Mouse (Mus musculus) kidney, embryonic 16.5 days (tissue): ENCODE measurements around the gene Ssbp4. TPM values are rescaled to one million over a fixed set of nuclear protein-coding genes. Genes with fewer than 3 reads are reported as not detected.
"Not testable (repeated sequence)": the region's sequence is repeated elsewhere in the genome, so short reads cannot be mapped to it uniquely, and the experiment has no call there.

ENCODE experiments used
- ATAC-seq: fragments of 200-750 bp; cut with Nextera tagmentation; 2 replicates; pipeline ENCODE4 v1.8.0; 2017; ENCODE audit warnings: moderate TSS enrichment; ENCODE audit not compliant: low FRiP score, low TSS enrichment
- H3K27ac ChIP-seq: fragments of 300-500 bp; sonication (generic); 2 replicates; pipeline ENCODE4 v1.5.1; 2014; ENCODE audit warnings: low read length
- H3K27me3 ChIP-seq: fragments of 300-500 bp; sonication (generic); 2 replicates; pipeline ENCODE4 v1.6.1; 2014; ENCODE audit warnings: low read length, control low read depth, mixed read lengths; ENCODE audit not compliant: insufficient read depth
- H3K36me3 ChIP-seq: fragments of 300-500 bp; sonication (generic); 2 replicates; pipeline ENCODE4 v1.6.1; 2014; ENCODE audit warnings: low read length, control low read depth, mixed read lengths; ENCODE audit not compliant: insufficient read depth
- H3K4me1 ChIP-seq: fragments of 300-500 bp; sonication (generic); 2 replicates; pipeline ENCODE4 v1.6.1; 2014; ENCODE audit warnings: low read length, control low read depth, mixed read lengths; ENCODE audit not compliant: insufficient read depth
- H3K4me2 ChIP-seq: fragments of 300-500 bp; sonication (generic); replicated peaks from 2 replicates; pipeline ENCODE4 v1.6.1; 2014; ENCODE audit warnings: low read depth, low read length
- H3K4me3 ChIP-seq: fragments of 300-500 bp; sonication (generic); 2 replicates; pipeline ENCODE4 v1.5.1; 2014; ENCODE audit warnings: mild to moderate bottlenecking, low read length
- H3K9ac ChIP-seq: fragments of 300-500 bp; sonication (generic); replicated peaks from 2 replicates; pipeline ENCODE4 v1.6.1; 2014; ENCODE audit warnings: low read length
- H3K9me3 ChIP-seq: fragments of 300-500 bp; sonication (generic); 2 replicates; pipeline ENCODE4 v1.6.1; 2016; ENCODE audit warnings: low read length, control low read depth
- WGBS: fragments of 180-500 bp; shearing (Covaris S2); extraction: QIAGEN DNeasy Blood & Tissue Kit; methylation state at CpG from one replicate; pipeline ENCODE4 v1.1.7; 2014; 5-methylcytosine and 5-hydroxymethylcytosine counted together
- polyA plus RNA-seq: library from polyadenylated mRNA; unstranded; fragments of >200 nt; fragmentation: Nextera tagmentation; extraction: Ambion mirVana; gene quantifications from 2 replicates; pipeline ENCODE4 v1.2.1, GENCODE M21; 2015

Ssbp4 gene
- polyA plus RNA-seq, 1 experiment from 2014 or later, result 133 TPM

- H3K9ac ChIP-seq, result no peak overlapping the region
- no peaks in the 10 kb centered on the region for H3K9me3 ChIP-seq
- no peaks in the 10 kb centered on the region for H3K27me3 ChIP-seq
- 86% methylated on average over 18 of the region's 18 CpGs for WGBS
- H3K4me2 ChIP-seq, result no peak overlapping the region
- H3K4me3 ChIP-seq, result no peak overlapping the region
- H3K36me3 ChIP-seq, result peaks cover 20% of the 10 kb centered on the region
- H3K4me1 ChIP-seq, result peaks cover 73% of the 10 kb centered on the region
- no peak overlapping the region for H3K27ac ChIP-seq
- ATAC-seq, result no peak
Measured at GRCm38 (mm10) chr8:70596216-70596615, 12.5 kb downstream of the Ssbp4 start.

GRCm38 (mm10) chr8:70595811-70596210 lies 12.9 kb downstream of the Ssbp4 start:
- Histone ChIP-seq H3K9ac (peak overlapping the region; percentile 76; the same call in 1 of the 2 replicates), H3K9me3 (no peaks in the 10 kb centered on the region), H3K27me3 (no peaks in the 10 kb centered on the region), H3K4me1 (peaks cover 69% of the 10 kb centered on the region), H3K4me3 (no peak overlapping the region), H3K36me3 (peaks cover 22% of the 10 kb centered on the region), H3K27ac (no peak overlapping the region), H3K4me2 (peak overlapping the region; percentile 99; the same call in 1 of the 2 replicates)
- WGBS, result 92% methylated on average over 12 of the region's 12 CpGs
- ATAC-seq, result no peak

DNA sequence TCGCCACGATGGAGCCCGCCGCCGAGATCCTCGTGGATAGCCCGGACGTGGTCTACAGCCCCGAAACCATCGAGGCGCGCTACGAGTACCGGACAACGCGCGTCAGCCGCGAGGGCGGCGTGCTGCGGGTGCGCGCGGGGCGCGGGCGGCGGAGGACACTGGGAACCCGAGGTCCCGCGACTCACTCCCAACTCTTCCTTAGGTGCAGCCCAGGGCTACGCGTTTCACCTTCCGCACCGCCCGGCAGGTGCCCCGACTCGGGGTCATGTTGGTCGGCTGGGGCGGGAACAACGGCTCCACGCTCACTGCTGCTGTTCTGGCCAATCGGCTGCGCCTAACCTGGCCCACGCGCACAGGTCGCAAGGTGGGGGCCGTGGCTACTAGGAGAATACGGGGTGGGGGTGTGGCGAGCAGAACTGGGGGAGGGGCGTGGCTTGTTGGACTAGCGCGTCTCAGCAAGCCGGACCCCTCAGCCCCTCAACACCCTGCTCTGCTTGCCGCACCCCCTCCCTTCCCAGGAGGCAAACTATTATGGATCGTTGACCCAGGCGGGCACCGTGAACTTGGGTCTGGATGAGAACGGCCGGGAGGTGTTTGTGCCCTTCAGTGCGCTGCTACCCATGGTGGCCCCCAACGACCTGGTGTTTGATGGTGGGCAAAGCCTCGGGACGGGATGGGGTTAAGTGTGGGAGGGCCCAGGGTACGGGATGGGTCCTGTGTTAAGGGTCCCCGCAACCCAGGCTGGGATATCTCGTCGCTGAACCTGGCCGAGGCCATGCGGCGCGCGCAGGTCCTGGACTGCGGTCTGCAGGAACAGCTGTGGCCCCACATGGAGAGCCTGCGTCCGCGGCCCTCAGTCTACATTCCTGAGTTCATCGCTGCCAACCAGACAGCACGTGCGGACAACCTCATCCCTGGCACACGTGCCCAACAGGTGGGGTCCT lies 13.8 kb downstream of the Ssbp4 start:
- peak overlapping the region; percentile 82 for H3K27ac ChIP-seq
- peaks cover 60% of the 10 kb centered on the region for H3K4me1 ChIP-seq
- peaks cover 31% of the 10 kb centered on the region for H3K36me3 ChIP-seq
- peak overlapping the region; percentile 68 for H3K4me3 ChIP-seq
- H3K27me3 ChIP-seq, result no peaks in the 10 kb centered on the region
- peak overlapping the region; percentile 99 for H3K4me2 ChIP-seq
- ATAC-seq, result peak; percentile 1; the same call in 1 of the 2 replicates
- no peaks in the 10 kb centered on the region for H3K9me3 ChIP-seq
- 11% methylated on average over 81 of the region's 82 CpGs for WGBS
- peak overlapping the region; percentile 76 for H3K9ac ChIP-seq

GRCm38 (mm10) chr8:70593961-70594609 lies 14.6 kb downstream of the Ssbp4 start, which contains the start of gene Isyna1:
Gene Isyna1 (plus strand): TSS chr8:70594373.
- Histone ChIP-seq H3K27ac (peak within 1 kb of the TSS; percentile 82), H3K27me3 (no peaks in the 10 kb centered on the region), H3K36me3 (peaks cover 33% of the 10 kb centered on the region), H3K4me2 (peak within 1 kb of the TSS; percentile 99), H3K9ac (peak within 1 kb of the TSS; percentile 76), H3K9me3 (no peaks in the 10 kb centered on the region), H3K4me3 (peak within 1 kb of the TSS; percentile 68), H3K4me1 (peaks cover 53% of the 10 kb centered on the region)
- peak; percentile 91 for ATAC-seq
- under 1% methylated on average over 39 of the region's 40 CpGs for WGBS

DNA sequence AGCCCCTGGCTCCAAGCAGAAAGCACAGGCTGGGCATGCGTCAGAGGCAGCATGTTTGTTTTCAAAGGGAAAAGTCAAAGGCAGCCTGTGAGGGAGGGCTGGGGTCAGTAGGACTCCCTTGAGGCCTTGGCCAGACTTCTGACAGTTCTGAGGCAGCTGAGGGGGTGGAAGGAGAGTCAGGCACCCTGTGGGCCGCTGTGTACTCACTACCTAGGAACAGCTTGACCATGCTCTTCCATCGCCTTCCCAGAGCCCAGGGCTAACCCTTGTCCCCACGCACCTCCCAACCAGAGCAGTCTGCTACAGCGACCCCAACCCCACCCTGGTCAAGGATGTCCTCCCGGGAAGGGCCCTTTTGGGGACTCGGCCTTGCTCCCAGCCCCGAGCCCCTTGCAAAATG lies 15.5 kb downstream of the Ssbp4 start:
- ATAC-seq, result 0 out of 2 replicates have a peak, but pooled peaks have one; percentile 4
- peak overlapping the region; percentile 68; the same call in 1 of the 2 replicates for H3K4me3 ChIP-seq
- no peaks in the 10 kb centered on the region for H3K27me3 ChIP-seq
- peak overlapping the region; percentile 99 for H3K4me2 ChIP-seq
- 35% methylated on average over 8 of the region's 8 CpGs for WGBS
- H3K9ac ChIP-seq, result peak overlapping the region; percentile 57
- H3K4me1 ChIP-seq, result peaks cover 44% of the 10 kb centered on the region
- H3K27ac ChIP-seq, result peak overlapping the region; percentile 82
- no peaks in the 10 kb centered on the region for H3K9me3 ChIP-seq
- peaks cover 35% of the 10 kb centered on the region for H3K36me3 ChIP-seq

DNA sequence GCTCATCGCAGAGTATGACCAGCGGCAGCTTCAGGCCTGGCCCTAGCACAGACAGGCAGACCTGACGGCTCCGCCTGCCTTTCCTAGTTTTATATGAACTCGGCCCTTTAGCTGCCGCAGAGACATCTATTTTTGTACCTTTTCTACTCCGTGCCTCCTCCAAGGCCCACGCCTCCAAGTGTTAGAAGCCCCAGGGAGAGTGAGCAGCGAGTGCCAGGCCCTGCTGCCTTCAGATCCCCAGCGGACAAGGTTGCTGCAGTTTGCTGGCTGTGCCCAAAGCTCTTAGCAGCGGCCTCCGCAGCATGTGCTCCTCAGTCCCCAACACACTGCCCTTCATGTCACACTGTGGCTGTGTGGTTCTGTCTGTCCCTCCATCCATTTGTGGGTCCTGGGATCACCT lies 17.1 kb downstream of the Ssbp4 start:
- Histone ChIP-seq H3K4me1 (peaks cover 28% of the 10 kb centered on the region), H3K36me3 (peaks cover 38% of the 10 kb centered on the region), H3K4me2 (no peak overlapping the region), H3K9me3 (no peaks in the 10 kb centered on the region), H3K9ac (no peak overlapping the region), H3K27me3 (no peaks in the 10 kb centered on the region), H3K4me3 (no peak overlapping the region), H3K27ac (no peak overlapping the region)
- no peak for ATAC-seq
- WGBS, result 88% methylated on average over 12 of the region's 12 CpGs

DNA sequence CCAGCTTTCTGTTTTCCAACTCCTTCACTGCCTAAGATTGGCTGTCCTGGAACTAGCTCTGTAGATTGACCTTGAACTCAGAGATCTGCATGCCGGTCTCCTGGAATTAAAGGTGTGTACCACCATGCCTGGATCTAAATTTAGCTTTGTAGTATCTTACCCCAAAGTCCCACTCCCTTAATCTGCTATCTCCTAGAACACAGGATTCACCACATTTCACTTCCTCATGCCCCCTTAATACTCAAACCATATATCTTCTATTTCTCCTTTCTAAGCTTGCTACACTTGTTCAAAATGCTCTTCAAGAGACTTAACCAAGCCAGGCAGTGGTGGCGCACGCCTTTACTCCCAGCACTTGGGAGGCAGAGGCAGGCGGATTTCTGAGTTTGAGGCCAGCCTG lies 20.7 kb downstream of the Ssbp4 start:
- WGBS, result 92% methylated on average over 4 of the region's 4 CpGs
- H3K36me3 ChIP-seq, result peaks cover 50% of the 10 kb centered on the region
- ATAC-seq, H3K9ac ChIP-seq, H3K4me1 ChIP-seq, H3K4me3 ChIP-seq, H3K27me3 ChIP-seq, H3K4me2 ChIP-seq, H3K27ac ChIP-seq, H3K9me3 ChIP-seq: not testable (repeated sequence)

- no peaks in the 10 kb centered on the region for H3K9me3 ChIP-seq
- peaks cover 53% of the 10 kb centered on the region for H3K36me3 ChIP-seq
- H3K4me3 ChIP-seq, result no peak overlapping the region
- 36% methylated on average over 7 of the region's 7 CpGs for WGBS
- H3K4me1 ChIP-seq, result no peaks in the 10 kb centered on the region
- H3K4me2 ChIP-seq, result no peak overlapping the region
- ATAC-seq, result peak; percentile 43
- no peak overlapping the region for H3K27ac ChIP-seq
- no peak overlapping the region for H3K9ac ChIP-seq
- H3K27me3 ChIP-seq, result no peaks in the 10 kb centered on the region
Measured at GRCm38 (mm10) chr8:70585258-70585652, 23.4 kb downstream of the Ssbp4 start.

GRCm38 (mm10) chr8:70584606-70585257 lies 23.9 kb downstream of the Ssbp4 start:
- H3K4me2 ChIP-seq, result no peak overlapping the region
- no peak overlapping the region for H3K27ac ChIP-seq
- no peaks in the 10 kb centered on the region for H3K27me3 ChIP-seq
- H3K4me1 ChIP-seq, result no peaks in the 10 kb centered on the region
- no peak overlapping the region for H3K9ac ChIP-seq
- 93% methylated on average over 9 of the region's 9 CpGs for WGBS
- ATAC-seq, result no peak; the same call in none of the 2 replicates
- H3K4me3 ChIP-seq, result no peak overlapping the region
- H3K36me3 ChIP-seq, result peaks cover 54% of the 10 kb centered on the region
- no peaks in the 10 kb centered on the region for H3K9me3 ChIP-seq
